Mouse (Mus musculus) forebrain, embryonic 16.5 days (tissue): Measurements from ENCODE around the gene B4gat1. TPM values are rescaled to one million over a fixed set of nuclear protein-coding genes. Genes with fewer than 3 reads are reported as not detected.

Source experiments
- ATAC-seq: fragments of 200-750 bp; cut with Nextera tagmentation; 2 replicates; pipeline ENCODE4 v1.8.0; 2017; ENCODE audit warnings: mild to moderate bottlenecking, moderate library complexity
- H3K27ac ChIP-seq: fragments of 300-500 bp; sonication (generic); 2 replicates; pipeline ENCODE4 v1.5.1; 2014; ENCODE audit warnings: low read length, control low read depth
- H3K27me3 ChIP-seq: fragments of 300-500 bp; sonication (generic); replicated peaks from 2 replicates; pipeline ENCODE4 v1.6.1; 2014; ENCODE audit warnings: low read length; ENCODE audit not compliant: control insufficient read depth, insufficient read depth
- H3K36me3 ChIP-seq: fragments of 300-500 bp; sonication (generic); 2 replicates; pipeline ENCODE4 v1.6.1; 2014; ENCODE audit not compliant: control insufficient read depth, insufficient read depth
- H3K4me1 ChIP-seq: fragments of 300-500 bp; sonication (generic); replicated peaks from 2 replicates; pipeline ENCODE4 v1.6.1; 2014; ENCODE audit warnings: low read length; ENCODE audit not compliant: control insufficient read depth, insufficient read depth
- H3K4me2 ChIP-seq: fragments of 300-500 bp; sonication (generic); 2 replicates; pipeline ENCODE4 v1.6.1; 2014; ENCODE audit warnings: mild to moderate bottlenecking, low read length, control low read depth
- H3K4me3 ChIP-seq: fragments of 300-500 bp; sonication (generic); replicated peaks from 2 replicates; pipeline ENCODE4 v1.5.1; 2014; ENCODE audit warnings: mild to moderate bottlenecking, low read length, control low read depth
- H3K9ac ChIP-seq: fragments of 300-500 bp; sonication (generic); replicated peaks from 2 replicates; pipeline ENCODE4 v1.6.1; 2014; ENCODE audit warnings: low read depth, low read length, control low read depth
- H3K9me3 ChIP-seq: fragments of 300-500 bp; sonication (generic); 2 replicates; pipeline ENCODE4 v1.6.1; 2016; ENCODE audit warnings: low read length; ENCODE audit not compliant: control insufficient read depth
- WGBS: fragments of 180-500 bp; shearing (Covaris S2); extraction: QIAGEN DNeasy Blood & Tissue Kit; methylation state at CpG from one replicate; pipeline ENCODE4 v1.1.7; 2014; 5-methylcytosine and 5-hydroxymethylcytosine counted together
- polyA plus RNA-seq: library from polyadenylated mRNA; unstranded; fragments of >200 nt; fragmentation: Nextera tagmentation; extraction: Ambion mirVana; gene quantifications from 2 replicates; pipeline ENCODE4 v1.2.1, GENCODE M21; 2015

Gene B4gat1
- polyA plus RNA-seq, 1 experiment from 2014 or later, result 62.5 TPM

DNA sequence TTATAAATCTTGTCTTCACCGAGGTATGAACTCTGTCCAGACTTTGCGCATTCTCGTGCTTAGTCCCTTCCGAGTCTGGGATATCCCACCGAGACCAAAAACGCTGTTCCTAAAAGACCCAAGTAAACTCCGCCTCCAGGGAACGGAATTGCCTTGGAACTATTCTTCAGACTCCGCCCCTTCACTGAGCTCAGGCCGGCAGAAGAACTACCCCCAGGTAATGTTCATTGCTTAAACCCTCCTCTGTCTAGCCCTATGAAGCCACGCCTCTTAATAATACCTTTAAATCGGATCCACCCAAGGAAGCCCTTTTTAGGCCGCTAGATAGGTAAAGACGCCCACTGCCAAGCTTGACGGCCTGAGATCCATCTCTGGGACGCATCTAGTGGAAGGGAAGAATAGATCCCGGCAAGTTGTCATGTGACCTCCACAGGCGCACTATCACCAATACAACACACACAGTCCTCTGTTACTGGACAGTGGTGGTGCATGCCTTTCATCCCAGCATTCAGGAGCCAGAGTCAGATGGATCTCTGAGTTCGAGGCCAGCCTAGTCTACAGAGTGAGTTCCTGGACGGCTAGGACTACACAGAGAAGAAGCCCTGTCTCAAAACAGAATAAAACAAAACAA is 33.9 kb downstream of the B4gat1 start:
- Histone ChIP-seq H3K9ac (peak overlapping the region; percentile 52; the same call in 1 of the 2 replicates), H3K4me3 (peak overlapping the region; percentile 45), H3K4me2 (peak overlapping the region; percentile 71), H3K27me3 (peaks cover 6% of the 10 kb centered on the region; the same call in 1 of the 2 replicates), H3K9me3 (no peaks in the 10 kb centered on the region), H3K27ac (no peak overlapping the region), H3K36me3 (no peaks in the 10 kb centered on the region), H3K4me1 (peaks cover 32% of the 10 kb centered on the region)
- WGBS, result 2% methylated on average over 20 of the region's 20 CpGs
- no peak for ATAC-seq

DNA sequence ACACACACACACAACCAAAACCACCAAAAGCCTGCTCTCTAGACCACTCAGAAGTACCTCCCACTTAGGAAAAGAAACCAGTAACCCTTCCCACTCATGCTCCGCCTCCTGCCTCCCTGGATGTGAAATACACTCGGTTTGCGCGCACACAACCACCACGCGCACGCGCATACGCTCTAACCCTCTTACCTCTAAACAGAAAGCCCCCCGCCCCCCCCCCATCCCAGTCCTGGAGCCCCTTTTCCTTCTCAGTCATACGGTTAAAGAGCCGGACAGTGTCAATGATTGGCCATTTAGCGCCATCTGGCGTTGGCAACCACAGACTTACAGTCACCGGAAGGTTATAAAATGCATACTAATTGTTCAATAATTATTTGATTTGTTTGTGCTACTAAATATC is 34.4 kb downstream of the B4gat1 start:
- 1% methylated on average over 15 of the region's 15 CpGs for WGBS

DNA sequence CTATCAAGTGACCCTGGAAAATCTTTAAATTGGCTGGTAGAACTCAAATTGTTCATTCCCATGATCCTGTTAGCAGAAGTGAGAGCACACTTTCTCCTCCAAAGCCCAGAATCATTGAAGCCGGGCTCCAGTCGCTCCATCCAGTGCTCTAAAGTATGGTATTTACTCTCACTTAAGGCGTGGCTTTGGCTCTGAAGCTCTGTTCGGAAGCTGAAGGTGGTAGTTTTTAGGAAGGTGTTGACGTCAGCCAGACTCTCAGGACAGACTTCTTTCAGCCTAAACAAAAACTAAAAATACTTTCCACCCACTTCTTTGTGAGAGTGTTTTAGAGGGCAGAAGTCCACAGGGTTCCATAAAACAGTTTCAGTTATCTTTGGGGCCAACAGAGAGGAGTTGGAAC is 34.9 kb downstream of the B4gat1 start:
- no peaks in the 10 kb centered on the region for H3K36me3 ChIP-seq
- no peak overlapping the region for H3K4me3 ChIP-seq
- no peak overlapping the region for H3K9ac ChIP-seq
- H3K4me2 ChIP-seq, result no peak overlapping the region
- H3K27ac ChIP-seq, result no peak overlapping the region
- peaks cover 10% of the 10 kb centered on the region; the same call in 1 of the 2 replicates for H3K27me3 ChIP-seq
- no peak for ATAC-seq
- H3K9me3 ChIP-seq, result no peaks in the 10 kb centered on the region
- 39% methylated on average over 5 of the region's 5 CpGs for WGBS
- peaks cover 22% of the 10 kb centered on the region for H3K4me1 ChIP-seq

More for the DNA sequence above, 34.4 kb downstream of the B4gat1 start:
- peaks cover 27% of the 10 kb centered on the region for H3K4me1 ChIP-seq
- peaks cover 7% of the 10 kb centered on the region; the same call in 1 of the 2 replicates for H3K27me3 ChIP-seq
- no peak overlapping the region for H3K27ac ChIP-seq
- no peak overlapping the region for H3K9ac ChIP-seq
- ATAC-seq, result no peak
- H3K36me3 ChIP-seq, result no peaks in the 10 kb centered on the region
- H3K4me2 ChIP-seq, result peak overlapping the region; percentile 71
- H3K9me3 ChIP-seq, result no peaks in the 10 kb centered on the region
- peak overlapping the region; percentile 45; the same call in 1 of the 2 replicates for H3K4me3 ChIP-seq

DNA sequence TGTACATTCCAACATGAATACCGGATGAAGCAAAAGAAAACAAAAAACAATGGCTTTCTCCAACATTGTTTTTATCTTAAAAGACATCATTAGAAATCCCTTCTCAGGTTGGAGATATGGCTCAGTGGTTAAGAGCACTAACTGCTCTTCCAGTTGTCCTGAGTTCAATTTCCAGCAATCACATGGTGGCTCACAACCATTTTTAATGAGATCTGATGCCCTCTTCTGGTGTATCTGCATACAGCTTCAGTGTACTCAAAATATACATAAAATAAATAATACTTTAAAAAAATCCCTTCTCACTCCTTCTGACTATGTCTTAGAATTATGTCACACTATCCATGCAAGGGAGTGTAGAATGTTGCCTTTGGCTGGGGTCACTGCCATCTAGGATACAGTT is 40.7 kb downstream of the B4gat1 start:
- no peak for ATAC-seq
- Histone ChIP-seq H3K27me3 (peaks cover 40% of the 10 kb centered on the region), H3K9me3 (no peaks in the 10 kb centered on the region), H3K36me3 (no peaks in the 10 kb centered on the region), H3K4me2 (no peak overlapping the region), H3K4me3 (no peak overlapping the region), H3K9ac (no peak overlapping the region), H3K27ac (no peak overlapping the region), H3K4me1 (no peaks in the 10 kb centered on the region)
- 88% methylated on average over 1 of the region's 1 CpGs for whole genome bisulfite sequencing

DNA sequence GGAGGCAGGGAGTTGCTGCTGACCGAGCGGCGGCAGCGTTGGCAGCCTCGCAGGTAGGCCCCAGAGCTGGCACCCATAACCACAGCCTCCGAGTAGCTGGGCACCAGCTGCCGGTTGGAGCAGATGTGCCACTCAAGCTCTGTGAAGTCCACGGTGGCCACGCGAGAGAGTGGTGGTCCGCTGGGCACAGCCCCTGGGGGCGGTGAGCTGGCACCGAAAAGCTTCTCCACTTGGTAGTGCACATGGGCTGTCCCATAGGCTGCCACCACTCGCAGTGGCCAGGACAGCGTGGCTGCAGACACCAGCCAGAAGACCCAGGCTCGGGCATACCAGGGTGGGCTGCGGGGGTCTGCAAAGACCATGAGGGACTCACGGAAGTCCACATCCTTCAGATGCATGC is 43.4 kb downstream of the B4gat1 start:
- ATAC-seq, result no peak
- H3K36me3 ChIP-seq, result no peaks in the 10 kb centered on the region
- no peaks in the 10 kb centered on the region for H3K9me3 ChIP-seq
- H3K4me2 ChIP-seq, result no peak overlapping the region
- WGBS, result 71% methylated on average over 18 of the region's 18 CpGs
- H3K4me3 ChIP-seq, result no peak overlapping the region
- peaks cover 61% of the 10 kb centered on the region for H3K27me3 ChIP-seq
- H3K4me1 ChIP-seq, result peaks cover 10% of the 10 kb centered on the region
- H3K9ac ChIP-seq, result no peak overlapping the region
- H3K27ac ChIP-seq, result no peak overlapping the region

DNA sequence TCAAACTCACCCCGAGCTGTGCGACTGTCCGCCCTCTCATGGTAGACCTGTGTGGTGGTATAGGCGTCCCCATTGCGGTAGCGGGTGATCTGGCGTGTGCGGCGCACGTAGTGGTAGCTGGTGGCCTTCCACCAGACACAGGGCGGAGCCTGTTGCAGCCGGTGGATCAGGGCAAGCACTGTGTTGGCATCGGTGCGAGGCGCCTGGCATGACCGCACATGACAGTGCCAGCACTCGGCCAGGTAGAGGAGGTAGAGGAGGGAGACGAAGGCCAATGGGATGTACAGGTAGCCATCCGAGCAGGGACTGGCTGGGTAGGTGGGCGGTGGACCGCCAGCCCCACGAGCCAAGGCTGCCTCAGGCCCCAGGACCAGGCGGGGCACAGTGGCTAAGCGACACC is 44.0 kb downstream of the B4gat1 start:
- Histone ChIP-seq H3K4me1 (peaks cover 13% of the 10 kb centered on the region), H3K9ac (no peak overlapping the region), H3K27ac (no peak overlapping the region), H3K27me3 (peaks cover 61% of the 10 kb centered on the region), H3K4me2 (no peak overlapping the region), H3K36me3 (no peaks in the 10 kb centered on the region), H3K4me3 (no peak overlapping the region), H3K9me3 (no peaks in the 10 kb centered on the region)
- WGBS, result 72% methylated on average over 24 of the region's 24 CpGs
- no peak for ATAC-seq

DNA sequence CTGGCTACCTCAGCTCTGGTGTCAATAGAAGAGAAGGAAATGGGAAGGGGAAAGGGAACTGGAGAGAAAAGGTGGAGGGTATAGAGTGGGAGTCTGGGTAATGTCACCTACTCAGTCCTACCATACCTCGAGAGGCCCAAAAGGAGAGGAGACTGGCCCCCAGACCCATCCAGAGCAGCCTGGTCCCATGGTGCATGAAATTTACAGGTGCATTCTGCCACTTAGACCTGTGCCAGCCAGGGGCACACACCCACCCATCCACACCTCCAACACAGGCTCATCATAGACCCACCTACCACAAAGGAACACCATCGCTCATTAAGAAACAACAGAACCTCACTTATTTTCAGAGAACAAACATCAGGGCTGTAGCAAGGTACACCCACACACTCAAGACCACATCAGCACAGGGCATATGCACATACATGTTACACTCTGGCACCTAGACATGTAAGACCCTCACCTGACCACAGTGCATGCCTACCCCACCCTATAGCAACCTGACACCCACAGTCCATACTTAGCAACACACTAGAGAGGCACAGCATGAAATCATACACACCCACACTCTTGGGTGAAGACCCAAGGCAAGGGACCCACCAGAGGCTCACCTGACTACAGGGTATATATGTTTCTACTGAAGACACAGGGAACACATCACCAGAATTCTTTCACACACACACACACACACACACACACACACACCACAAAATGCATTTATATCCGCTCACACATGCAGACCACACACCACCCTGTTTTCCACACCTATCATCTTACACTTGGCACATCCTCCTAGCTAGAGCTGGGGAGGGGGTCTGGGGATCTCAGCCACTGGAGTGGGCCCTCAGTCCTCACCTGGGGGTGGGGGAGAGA is 45.6 kb downstream of the B4gat1 start:
- H3K4me2 ChIP-seq, result peak overlapping the region; percentile 85
- peak overlapping the region; percentile 71 for H3K9ac ChIP-seq
- peaks cover 58% of the 10 kb centered on the region for H3K27me3 ChIP-seq
- WGBS, result 59% methylated on average over 3 of the region's 3 CpGs
- no peaks in the 10 kb centered on the region for H3K36me3 ChIP-seq
- ATAC-seq, result no peak
- H3K27ac ChIP-seq, result no peak overlapping the region; the same call in 1 of the 2 replicates
- H3K4me3 ChIP-seq, result peak overlapping the region; percentile 64
- H3K4me1 ChIP-seq, result peaks cover 20% of the 10 kb centered on the region
- H3K9me3 ChIP-seq, result no peaks in the 10 kb centered on the region

DNA sequence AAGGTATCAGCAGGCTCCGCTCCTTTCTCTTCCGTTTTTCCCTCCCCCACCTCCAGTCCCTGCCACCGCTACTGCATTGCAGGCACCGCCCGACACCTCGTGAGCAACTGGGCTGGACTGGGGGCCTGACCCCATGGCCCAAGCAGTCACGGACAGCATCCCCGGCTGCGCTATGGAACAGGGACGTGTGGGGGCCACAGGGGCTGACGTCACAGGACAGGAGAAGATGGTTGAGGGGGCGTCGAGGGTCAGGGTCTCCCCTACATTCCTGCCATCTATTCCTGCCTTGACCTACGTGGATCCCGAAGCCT is 46.2 kb downstream of the B4gat1 start:
- Histone ChIP-seq H3K27me3 (peaks cover 58% of the 10 kb centered on the region), H3K27ac (no peak overlapping the region), H3K4me3 (peak overlapping the region; percentile 64), H3K9ac (peak overlapping the region; percentile 71), H3K9me3 (no peaks in the 10 kb centered on the region), H3K4me1 (peaks cover 24% of the 10 kb centered on the region), H3K36me3 (no peaks in the 10 kb centered on the region), H3K4me2 (peak overlapping the region; percentile 85)
- WGBS, result 4% methylated on average over 15 of the region's 15 CpGs
- no peak for ATAC-seq

DNA sequence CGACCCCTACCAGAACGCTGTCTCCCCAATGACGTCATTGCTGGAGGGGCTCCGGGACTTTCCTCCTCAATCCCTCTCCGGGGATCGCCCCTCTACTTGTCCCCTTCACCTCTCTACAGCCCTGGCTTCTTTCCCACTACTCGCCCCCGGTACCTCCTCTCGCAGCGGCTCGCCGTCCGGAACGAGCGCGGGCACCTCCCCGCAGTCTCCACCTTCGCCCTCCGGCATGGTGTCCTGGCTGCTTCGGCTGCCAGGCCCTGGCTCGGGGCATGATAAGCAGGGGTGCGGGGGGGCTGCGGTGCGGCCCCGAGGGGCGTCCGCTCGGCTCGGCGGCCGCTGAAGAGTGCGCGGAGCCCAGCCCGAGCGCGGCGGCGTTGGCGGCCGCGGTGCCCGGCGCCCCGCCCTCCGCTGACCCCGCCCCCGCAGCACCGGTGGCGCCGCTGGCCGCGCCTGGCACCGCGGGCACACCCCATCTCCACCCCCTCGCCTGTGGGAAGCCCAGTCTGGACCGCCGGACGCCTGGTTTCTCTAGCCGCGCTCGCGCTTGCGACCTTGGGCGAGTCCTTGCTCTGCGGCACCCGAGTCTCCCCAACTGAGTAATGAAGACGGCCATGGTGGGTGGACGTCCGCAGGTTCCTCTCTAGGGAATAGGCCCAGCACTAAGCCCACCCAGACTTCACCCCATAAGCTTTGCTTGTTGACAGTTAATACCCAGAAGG is 46.7 kb downstream of the B4gat1 start, which contains the start of gene Tmem151a:
TSS of gene Tmem151a (minus strand) at position 387 of the 719 bp plus-strand sequence.
- Histone ChIP-seq H3K4me1 (peaks cover 24% of the 10 kb centered on the region), H3K9ac (peak within 1 kb of the TSS; percentile 71), H3K9me3 (no peaks in the 10 kb centered on the region), H3K4me3 (peak within 1 kb of the TSS; percentile 64), H3K4me2 (peak within 1 kb of the TSS; percentile 85), H3K36me3 (no peaks in the 10 kb centered on the region), H3K27me3 (peaks cover 55% of the 10 kb centered on the region), H3K27ac (no peak within 1 kb of the TSS)
- no peak for ATAC-seq
- under 1% methylated on average over 69 of the region's 69 CpGs for WGBS
